Mouse (Mus musculus): ENCODE measurements around the gene Tmem150c.

DNA sequence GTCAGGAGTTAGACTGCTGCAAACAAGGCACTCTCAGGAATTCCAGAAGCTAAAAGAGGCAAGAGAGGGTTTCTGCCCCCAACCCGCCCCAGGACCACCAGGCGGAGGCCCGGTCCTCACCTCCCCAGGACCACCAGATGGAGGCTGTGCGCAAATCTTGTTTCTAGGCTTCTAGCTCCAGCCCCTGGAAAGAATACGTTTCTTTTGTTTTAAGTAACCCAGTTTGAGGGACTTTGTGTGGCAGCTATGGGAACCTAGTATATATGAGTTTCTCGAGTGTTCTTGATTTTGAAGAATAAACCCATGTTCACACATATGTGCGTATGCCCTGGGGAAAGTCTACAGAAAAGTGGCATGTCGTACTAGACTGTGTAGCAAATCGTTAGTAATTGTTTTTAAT is 37.9 kb upstream of the Tmem150c start:
- no peak for TF ChIP-seq CTCF (IDR thresholded peaks at IDR 0.05; ENCODE audit: low read depth, low read length)
- no peak for TF ChIP-seq POLR2A (IDR thresholded peaks at IDR 0.05; ENCODE audit: insufficient read depth, low read length)
- no peak for TF ChIP-seq EP300 (IDR thresholded peaks at IDR 0.05; ENCODE audit: insufficient read depth, low read depth, low read length)

Measured in ES-Bruce4 (cell line).